In genomic region chr2:69837244-69837967, GRCm38 (mm10) we compare ENCODE assay signal across 21 mouse cellular contexts. TPM values are rescaled to one million over a fixed set of nuclear protein-coding genes. Genes with fewer than 3 reads are reported as not detected.
DNase-seq lines count a peak whose midpoint lies in the region; ATAC-seq and TF ChIP-seq lines count a peak whose summit lies in the region.
"Had no signal": no experiment of that assay in that cellular context is flagged by ENCODE, and none has a peak within 500 bp of the region (broad histone marks: within the 10 kb centered on the region; RNA-seq: fewer than 3 reads in every experiment).

No protein-coding gene starts in this region.

- no peaks in the 10 kb centered on the region for H3K27me3 ChIP-seq in liver, embryonic 11.5 days (replicated peaks; ENCODE audit: control insufficient read depth, insufficient read depth, low read length)
- H3K27me3 ChIP-seq in liver, embryonic 12.5 days (replicated peaks): no peaks in the 10 kb centered on the region
- H3K27me3 ChIP-seq in CH12.LX (replicated peaks): no peaks in the 10 kb centered on the region
- H3K27me3 ChIP-seq in liver, embryonic 14.5 days (ENCODE audit: control insufficient read depth, insufficient read depth, low read length): no peaks in the 10 kb centered on the region
- H3K27me3 ChIP-seq: heart, embryonic 12.5 days; hindbrain, embryonic 13.5 days; kidney, embryonic 15.5 days had no signal

- DNase-seq in liver, embryonic 11.5 days (ENCODE audit: low spot score): no peak
- DNase-seq in CH12.LX (ENCODE audit: extremely low read depth): no peak
- peak; percentile 65 for DNase-seq in R1 (ENCODE audit: low read depth, low spot score)
- DNase-seq in liver, embryonic 14.5 days (ENCODE audit: low read depth in 3 of 3, low spot score in 3 of 3): no peak
- no peak for DNase-seq in c-Kit-positive CD71-positive TER-119-positive erythroid progenitor cells, embryonic 14.5 days (ENCODE audit: low spot score)
- no peak for DNase-seq in left cerebral cortex, adult 9 months (ENCODE audit: low spot score in 2 of 2)
- DNase-seq: adrenal gland, postnatal 14 days; cerebellum, adult 9-11 months; heart, postnatal 14 days; kidney, postnatal 4 days; layer of hippocampus, adult 9-11 months; lung, adult 18-20 months; lung, postnatal 14 days; thymus, adult 2 months had no signal

- dilution Hi-C loops in CH12.LX (cut with MboI; ENCODE audit: extremely low pct_ligation_motif_present, extremely low pct_unique_long_range_greater_than_20kb, low sequenced_read_pairs): no loop called here

- ATAC-seq in liver, embryonic 11.5 days (replicated peaks; ENCODE audit: low FRiP score): peak; percentile 48
- no peak for ATAC-seq in liver, embryonic 12.5 days
- peak; percentile 35; the same call in 1 of the 2 replicates for ATAC-seq in liver, embryonic 14.5 days (ENCODE audit: insufficient read depth)
- no peak for ATAC-seq in cerebellum, adult (ENCODE audit: insufficient number of reproducible peaks, low FRiP score, low TSS enrichment)
- ATAC-seq: activated CD4-positive, CD25-positive, alpha-beta regulatory T cell, adult 4 months; intestine, embryonic 16.5 days had no signal

- no peak overlapping the region for H3K9ac ChIP-seq in liver, embryonic 11.5 days (ENCODE audit: low read depth, low read length)
- no peak overlapping the region for H3K9ac ChIP-seq in liver, embryonic 12.5 days
- no peak overlapping the region for H3K9ac ChIP-seq in CH12.LX (ENCODE audit: insufficient read depth, low read depth)
- no peak overlapping the region for H3K9ac ChIP-seq in liver, embryonic 14.5 days (replicated peaks)
- H3K9ac ChIP-seq: heart, embryonic 12.5 days; hindbrain, embryonic 13.5 days; kidney, embryonic 15.5 days had no signal

- no peak overlapping the region for H3K4me2 ChIP-seq in liver, embryonic 11.5 days
- H3K4me2 ChIP-seq in liver, embryonic 12.5 days: no peak overlapping the region
- H3K4me2 ChIP-seq in CH12.LX (ENCODE audit: insufficient read depth, low read depth, poor library complexity, severe bottlenecking): no peak overlapping the region
- H3K4me2 ChIP-seq in liver, embryonic 14.5 days (ENCODE audit: low read depth): no peak overlapping the region
- H3K4me2 ChIP-seq: heart, embryonic 12.5 days; hindbrain, embryonic 13.5 days; kidney, embryonic 15.5 days had no signal

- H3K36me3 ChIP-seq in liver, embryonic 11.5 days (ENCODE audit: control insufficient read depth, insufficient read depth, low read length): peaks cover 26% of the 10 kb centered on the region
- H3K36me3 ChIP-seq in liver, embryonic 12.5 days: peaks cover 48% of the 10 kb centered on the region
- no peaks in the 10 kb centered on the region for H3K36me3 ChIP-seq in CH12.LX (replicated peaks in 1 of 2; ENCODE audit: control insufficient read depth in 1 of 2, insufficient read depth in 1 of 2, low read length in 1 of 2)
- peaks cover 8% of the 10 kb centered on the region for H3K36me3 ChIP-seq in liver, embryonic 14.5 days (replicated peaks; ENCODE audit: control insufficient read depth, insufficient read depth, low read depth)

- H3K9me3 ChIP-seq in liver, embryonic 11.5 days (ENCODE audit: control insufficient read depth, low read length): no peaks in the 10 kb centered on the region
- H3K9me3 ChIP-seq in liver, embryonic 12.5 days (replicated peaks): no peaks in the 10 kb centered on the region
- no peaks in the 10 kb centered on the region for H3K9me3 ChIP-seq in CH12.LX (replicated peaks; ENCODE audit: low read length)
- no peaks in the 10 kb centered on the region for H3K9me3 ChIP-seq in liver, embryonic 14.5 days (ENCODE audit: control insufficient read depth, low read length)
- H3K9me3 ChIP-seq: heart, embryonic 12.5 days; hindbrain, embryonic 13.5 days; kidney, embryonic 15.5 days had no signal

- TF ChIP-seq CTCF in CH12.LX (conservative IDR thresholded peaks at IDR 0.05 in 1 of 2, IDR thresholded peaks at IDR 0.05 in 1 of 2; ENCODE audit: low read depth in 2 of 2, low read length in 2 of 2): no peak
- TF ChIP-seq CTCF in liver, embryonic 14.5 days (IDR thresholded peaks at IDR 0.05; ENCODE audit: low read depth): no peak

- no peak for TF ChIP-seq POLR2A in CH12.LX (IDR thresholded peaks at IDR 0.05; ENCODE audit: low read depth, low read length)

- TF ChIP-seq EP300 in CH12.LX (IDR thresholded peaks at IDR 0.05; ENCODE audit: low read length): no peak
- TF ChIP-seq EP300 in liver, embryonic 14.5 days (IDR thresholded peaks at IDR 0.05; ENCODE audit: low read depth): no peak

- 67% methylated on average over 7 of the region's 7 CpGs for WGBS in liver, embryonic 11.5 days
- 75% methylated on average over 7 of the region's 7 CpGs for WGBS in liver, embryonic 12.5 days (ENCODE audit: insufficient replicate concordance)
- WGBS in liver, embryonic 14.5 days (ENCODE audit: insufficient replicate concordance): 66% methylated on average over 7 of the region's 7 CpGs

- no peaks in the 10 kb centered on the region for H3K4me1 ChIP-seq in liver, embryonic 11.5 days (replicated peaks; ENCODE audit: control insufficient read depth, insufficient read depth, low read length)
- H3K4me1 ChIP-seq in liver, embryonic 12.5 days: no peaks in the 10 kb centered on the region
- 0 out of 4 replicates have a peak, but pooled peaks cover 0 to 3% of the 10 kb centered on the region in 2 experiments for H3K4me1 ChIP-seq in CH12.LX (ENCODE audit: control insufficient read depth in 1 of 2, insufficient read depth in 2 of 2)
- no peaks in the 10 kb centered on the region for H3K4me1 ChIP-seq in liver, embryonic 14.5 days (replicated peaks; ENCODE audit: control insufficient read depth in 2 of 2, insufficient read depth in 2 of 2, low read length in 1 of 2)
- H3K4me1 ChIP-seq: heart, embryonic 12.5 days; kidney, embryonic 15.5 days had no signal

- no peaks in the 10 kb centered on the region for H3K79me2 ChIP-seq in CH12.LX (replicated peaks; ENCODE audit: control insufficient read depth, extremely low read depth, insufficient read depth, poor library complexity, severe bottlenecking)

- no peak overlapping the region for H3K27ac ChIP-seq in liver, embryonic 11.5 days (ENCODE audit: low read depth, low read length)
- no peak overlapping the region for H3K27ac ChIP-seq in liver, embryonic 12.5 days
- H3K27ac ChIP-seq in CH12.LX (ENCODE audit: insufficient read depth, low read depth): no peak overlapping the region; the same call in 1 of the 2 replicates
- no peak overlapping the region for H3K27ac ChIP-seq in liver, embryonic 14.5 days
- H3K27ac ChIP-seq: hindbrain, embryonic 13.5 days; kidney, embryonic 15.5 days had no signal

- TF ChIP-seq RAD21 in CH12.LX (IDR thresholded peaks at IDR 0.05; ENCODE audit: low read depth, low read length): no peak

- in situ Hi-C loops in CH12.LX (cut with MboI; ENCODE audit: low pct_ligation_motif_present, low pct_unique_long_range_greater_than_20kb, low sequenced_read_pairs): no loop called here

- H3K4me3 ChIP-seq in liver, embryonic 11.5 days (ENCODE audit: low read depth, low read length): no peak overlapping the region
- no peak overlapping the region for H3K4me3 ChIP-seq in liver, embryonic 12.5 days
- no peak overlapping the region for H3K4me3 ChIP-seq in CH12.LX (replicated peaks in 1 of 3; ENCODE audit: low read depth in 2 of 3, low read length in 2 of 3, poor library complexity in 1 of 3)
- no peak overlapping the region for H3K4me3 ChIP-seq in liver, embryonic 14.5 days (ENCODE audit: insufficient read depth in 1 of 2, low read depth in 2 of 2, low read length in 2 of 2)
- H3K4me3 ChIP-seq: heart, embryonic 12.5 days; hindbrain, embryonic 13.5 days; kidney, embryonic 15.5 days had no signal

RNA-seq across cellular contexts. Expression of gene Klhl23, which starts 15.7 kb away (rescaled TPM):
- 44.9 and 47.7 TPM in 2 replicates for polyA plus RNA-seq in liver, embryonic 11.5 days (2014; fragmentation: Nextera tagmentation; extraction: Ambion mirVana)
- polyA plus RNA-seq in liver, embryonic 12.5 days (2016; fragmentation: Nextera tagmentation; extraction: Ambion mirVana): 31.3 and 31.9 TPM in 2 replicates
- total RNA-seq in CH12.LX (2012; rRNA removed) (0.25 and 0.34 TPM in 2 replicates), CH12.LX (2014; rRNA removed) (0.05 and 0.23 TPM in 2 replicates)
- 0.09 and 0.11 TPM in 2 replicates for polyA plus RNA-seq in CH12.LX (2012; ENCODE audit: insufficient read length, low read depth)
- 8.0 and 12.0 TPM in 2 replicates for polyA plus RNA-seq in liver, embryonic 14.5 days (2012; rRNA removed)
- polyA plus RNA-seq in liver, embryonic 14.5 days (2014; fragmentation: Nextera tagmentation; extraction: Ambion mirVana): 15.7 and 15.9 TPM in 2 replicates

RNA-seq across cellular contexts. Expression of gene Ssb, which starts 24.0 kb away (rescaled TPM):
- 317 and 327 TPM in 2 replicates for polyA plus RNA-seq in liver, embryonic 11.5 days (2014; fragmentation: Nextera tagmentation; extraction: Ambion mirVana)
- 219 and 226 TPM in 2 replicates for polyA plus RNA-seq in liver, embryonic 12.5 days (2016; fragmentation: Nextera tagmentation; extraction: Ambion mirVana)
- total RNA-seq in CH12.LX (2012; rRNA removed) (124 and 176 TPM in 2 replicates), CH12.LX (2014; rRNA removed) (281 and 368 TPM in 2 replicates)
- polyA plus RNA-seq in CH12.LX (2012; ENCODE audit: insufficient read length, low read depth): 410 and 530 TPM in 2 replicates
- 26.2 and 76.5 TPM in 2 replicates for polyA plus RNA-seq in liver, embryonic 14.5 days (2012; rRNA removed)
- 161 and 170 TPM in 2 replicates for polyA plus RNA-seq in liver, embryonic 14.5 days (2014; fragmentation: Nextera tagmentation; extraction: Ambion mirVana)

RNA-seq across cellular contexts. Expression of gene Phospho2, which starts 48.0 kb away (rescaled TPM):
- polyA plus RNA-seq in liver, embryonic 11.5 days (2014; fragmentation: Nextera tagmentation; extraction: Ambion mirVana): 24.9 and 25.2 TPM in 2 replicates
- 16.3 and 16.7 TPM in 2 replicates for polyA plus RNA-seq in liver, embryonic 12.5 days (2016; fragmentation: Nextera tagmentation; extraction: Ambion mirVana)
- total RNA-seq in CH12.LX (2012; rRNA removed) (12.9 and 14.4 TPM in 2 replicates), CH12.LX (2014; rRNA removed) (20.1 and 23.4 TPM in 2 replicates)
- 10.2 and 11.1 TPM in 2 replicates for polyA plus RNA-seq in CH12.LX (2012; ENCODE audit: insufficient read length, low read depth)
- polyA plus RNA-seq in liver, embryonic 14.5 days (2012; rRNA removed): 2.6 and 9.2 TPM in 2 replicates
- 14.8 and 15.1 TPM in 2 replicates for polyA plus RNA-seq in liver, embryonic 14.5 days (2014; fragmentation: Nextera tagmentation; extraction: Ambion mirVana)

RNA-seq across cellular contexts. Expression of gene Mettl5, which starts 48.0 kb away (rescaled TPM):
- 67.9 and 68.1 TPM in 2 replicates for polyA plus RNA-seq in liver, embryonic 11.5 days (2014; fragmentation: Nextera tagmentation; extraction: Ambion mirVana)
- 46.1 and 47.5 TPM in 2 replicates for polyA plus RNA-seq in liver, embryonic 12.5 days (2016; fragmentation: Nextera tagmentation; extraction: Ambion mirVana)
- 19.6 and 20.4 TPM in 2 replicates for total RNA-seq in CH12.LX (2012; rRNA removed)
- total RNA-seq in CH12.LX (2014; rRNA removed): 40.4 and 50.4 TPM in 2 replicates
- 39.1 and 42.2 TPM in 2 replicates for polyA plus RNA-seq in CH12.LX (2012; ENCODE audit: insufficient read length, low read depth)
- polyA plus RNA-seq in liver, embryonic 14.5 days (2012; rRNA removed): 5.7 and 9.4 TPM in 2 replicates
- 33.2 and 35.4 TPM in 2 replicates for polyA plus RNA-seq in liver, embryonic 14.5 days (2014; fragmentation: Nextera tagmentation; extraction: Ambion mirVana)

RNA-seq across cellular contexts. Expression of gene Ccdc173, which starts 48.0 kb away (rescaled TPM):
- 1.2 and 1.4 TPM in 2 replicates for polyA plus RNA-seq in liver, embryonic 11.5 days (2014; fragmentation: Nextera tagmentation; extraction: Ambion mirVana)
- polyA plus RNA-seq in liver, embryonic 12.5 days (2016; fragmentation: Nextera tagmentation; extraction: Ambion mirVana): 0.46 and 0.53 TPM in 2 replicates
- total RNA-seq in CH12.LX (2012; rRNA removed) (1.3 TPM in 2 replicates), CH12.LX (2014; rRNA removed) (1.7 and 1.8 TPM in 2 replicates)
- polyA plus RNA-seq in CH12.LX (2012; ENCODE audit: insufficient read length, low read depth): 3.6 and 3.9 TPM in 2 replicates
- 0.06 and 0.18 TPM in 2 replicates for polyA plus RNA-seq in liver, embryonic 14.5 days (2012; rRNA removed)
- polyA plus RNA-seq in liver, embryonic 14.5 days (2014; fragmentation: Nextera tagmentation; extraction: Ambion mirVana): 0.14 and 0.25 TPM in 2 replicates

Comparison
In these comparisons a context has a peak if more than half of its experiments do, and no peak if none do; other contexts are left out.
1. ATAC-seq: peak in liver, embryonic 11.5 days (single experiment) and liver, embryonic 14.5 days (single experiment); none in liver, embryonic 12.5 days (single experiment) and cerebellum, adult (single experiment).